Mouse (Mus musculus) brain, adult 2 months (tissue): ENCODE measurements around the gene Nisch.

Experiments
- DNase-seq: peaks from one replicate; pipeline ENCODE4 v3.0.0; 2011; ENCODE audit warnings: low read depth, low spot score

Gene Nisch

DNA sequence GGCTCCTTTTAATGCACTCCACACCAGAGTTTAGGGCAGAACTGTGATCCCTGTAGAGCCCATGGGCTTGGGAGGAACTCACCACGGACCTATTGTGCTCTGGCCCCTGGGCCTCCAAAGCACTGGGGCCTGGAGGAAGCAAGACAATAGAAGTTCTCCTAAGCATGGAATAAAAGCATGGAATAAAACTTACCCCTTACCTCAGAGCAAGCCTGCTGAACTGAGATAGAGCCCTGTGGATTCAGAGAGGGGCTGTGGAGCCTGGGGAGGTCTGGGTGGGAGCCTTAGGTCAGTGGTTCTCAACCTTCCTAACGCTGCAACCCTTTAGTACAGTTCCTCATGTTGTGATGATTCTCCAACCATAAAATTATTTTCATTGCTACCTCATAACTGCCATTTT, at the start of gene Nisch:
Gene Nisch (minus strand): TSS at position 101 of the 400 bp plus-strand sequence.
- DNase-seq: no peak

DNA sequence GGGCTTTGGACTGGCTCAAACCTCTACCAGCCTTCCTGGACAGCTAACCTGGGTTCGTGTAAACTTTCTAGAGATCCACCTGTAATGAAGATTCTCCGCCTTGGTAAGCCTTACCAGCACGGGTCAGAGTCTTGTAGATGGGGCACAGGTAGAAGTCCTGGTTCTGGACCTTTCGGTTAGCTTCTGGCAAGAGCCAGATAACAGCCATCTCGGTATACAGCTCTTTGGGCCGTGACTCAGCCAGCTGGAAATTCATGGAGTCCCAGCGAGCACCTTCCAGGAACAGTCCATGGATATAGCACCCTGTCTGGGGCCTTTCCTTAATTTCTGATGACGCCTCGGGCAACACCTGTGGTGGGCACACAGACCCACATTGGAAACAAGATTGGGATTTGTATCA, 44.2 kb upstream of the Nisch start:
- no peak for DNase-seq

DNA sequence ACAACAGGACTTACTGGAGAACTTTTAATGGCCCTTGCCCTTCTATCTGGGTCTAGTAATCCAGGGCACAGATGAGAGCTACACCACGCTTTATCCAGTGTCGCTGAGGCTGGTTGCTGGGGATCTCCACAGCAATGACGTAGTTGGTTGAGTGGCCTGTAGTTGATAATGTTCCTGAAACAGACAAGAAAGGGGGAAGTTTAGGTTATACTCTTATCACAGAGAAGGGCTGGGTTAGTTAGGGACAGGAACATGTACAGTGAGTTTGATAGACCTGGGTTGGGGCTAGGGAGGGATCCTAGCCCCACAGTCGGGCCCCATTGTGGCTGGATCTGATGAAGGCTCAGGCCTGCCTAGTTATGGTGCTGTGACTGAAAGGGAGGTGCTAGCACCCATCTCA, 43.6 kb upstream of the Nisch start:
- no peak for DNase-seq

DNA sequence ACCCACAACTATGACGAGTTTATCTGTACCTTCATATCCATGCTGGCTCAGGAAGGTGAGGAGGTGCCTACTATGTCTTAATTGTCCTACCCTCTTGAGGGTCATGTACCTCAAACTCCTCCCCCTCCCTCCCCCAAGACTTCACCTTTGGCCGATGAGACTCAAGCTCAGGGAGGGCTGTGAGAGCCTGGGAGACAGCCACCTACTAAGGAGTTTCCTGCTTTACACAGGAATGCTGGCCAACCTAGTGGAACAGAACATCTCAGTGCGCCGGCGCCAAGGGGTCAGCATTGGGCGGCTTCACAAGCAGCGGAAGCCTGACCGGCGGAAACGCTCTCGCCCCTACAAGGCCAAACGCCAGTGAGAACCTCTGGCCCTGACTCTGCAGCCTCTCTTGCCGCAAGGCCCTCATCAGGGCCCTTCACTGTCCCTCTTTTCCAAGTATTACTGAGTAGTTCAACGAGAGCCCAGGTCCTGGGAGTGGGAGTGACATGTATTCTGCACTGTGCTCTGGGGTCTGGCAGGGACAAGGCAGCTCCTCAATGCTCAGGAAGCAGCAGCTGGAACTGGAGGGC, 41.8 kb upstream of the Nisch start:
- no peak for DNase-seq

DNA sequence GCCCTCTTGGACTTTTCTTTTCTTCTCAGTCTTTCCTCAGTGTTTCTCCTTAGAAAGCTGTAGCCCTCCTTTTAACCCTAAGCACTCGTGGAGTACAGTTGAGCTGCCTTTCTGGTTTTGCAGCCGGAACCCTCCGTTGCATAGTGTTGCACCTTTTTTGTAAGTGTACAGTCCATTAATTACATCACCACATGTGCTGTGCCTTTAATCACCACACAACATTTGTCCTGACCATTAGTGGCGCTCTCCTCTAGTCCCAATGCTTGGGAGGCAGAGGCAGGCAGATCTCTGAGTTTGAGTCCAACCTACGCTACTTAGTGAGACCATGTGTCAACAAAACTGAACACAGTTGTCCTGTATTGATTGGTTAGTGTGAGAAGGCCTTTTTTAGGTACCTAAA, 35.3 kb upstream of the Nisch start:
- DNase-seq: no peak

DNA sequence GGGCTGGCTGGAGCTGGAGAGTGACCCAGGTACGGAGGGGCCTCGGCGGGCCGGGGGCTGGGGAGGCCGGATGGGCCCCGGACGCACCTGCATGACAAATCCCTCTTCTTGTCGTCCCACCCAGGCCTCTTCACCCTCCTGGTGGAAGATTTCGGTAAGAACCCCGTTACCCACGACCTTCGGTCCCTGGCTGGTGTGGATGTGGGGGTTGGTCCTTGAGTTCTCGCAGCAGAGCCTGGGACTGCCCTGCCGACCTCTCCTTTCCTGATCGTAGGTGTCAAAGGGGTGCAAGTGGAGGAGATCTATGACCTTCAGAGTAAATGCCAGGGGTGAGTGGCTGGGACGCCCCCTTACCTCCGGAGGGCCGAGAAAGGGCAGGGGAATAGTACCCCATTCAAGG, 34.9 kb upstream of the Nisch start:
- DNase-seq: no peak

DNA sequence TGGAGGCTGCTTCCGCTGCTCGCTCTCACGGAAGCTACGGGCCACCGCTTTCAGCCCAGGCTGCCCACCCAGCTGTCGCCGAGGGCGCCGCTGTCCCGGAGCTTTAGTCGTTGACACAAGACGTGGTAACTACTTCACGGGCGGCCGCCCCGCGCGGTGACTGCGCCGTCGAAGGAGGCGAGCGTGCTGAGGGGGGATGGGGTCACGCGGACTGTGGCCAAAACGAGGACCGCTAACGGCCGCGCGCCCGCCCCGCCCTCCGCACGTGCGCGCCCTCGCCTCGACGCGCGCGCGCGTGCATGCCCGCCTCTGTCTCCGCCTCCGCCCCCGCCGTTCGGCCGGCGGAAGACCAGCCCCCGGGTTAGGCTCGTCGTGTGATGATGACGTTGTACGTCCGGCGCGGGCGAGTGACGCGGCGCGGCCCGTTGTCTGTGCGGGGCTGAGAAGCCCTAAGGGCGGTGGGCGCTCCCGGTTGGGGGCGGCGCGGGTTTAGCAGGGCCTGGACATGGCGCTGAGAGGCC, 34.4 kb upstream of the Nisch start, which contains the start of the genes Phf7 and Bap1:
Gene Phf7 (minus strand): TSS at position 234 of the 521 bp plus-strand sequence.
Gene Bap1 (plus strand): TSS at position 367 of the 521 bp plus-strand sequence.
- peak; percentile 97 for DNase-seq

DNA sequence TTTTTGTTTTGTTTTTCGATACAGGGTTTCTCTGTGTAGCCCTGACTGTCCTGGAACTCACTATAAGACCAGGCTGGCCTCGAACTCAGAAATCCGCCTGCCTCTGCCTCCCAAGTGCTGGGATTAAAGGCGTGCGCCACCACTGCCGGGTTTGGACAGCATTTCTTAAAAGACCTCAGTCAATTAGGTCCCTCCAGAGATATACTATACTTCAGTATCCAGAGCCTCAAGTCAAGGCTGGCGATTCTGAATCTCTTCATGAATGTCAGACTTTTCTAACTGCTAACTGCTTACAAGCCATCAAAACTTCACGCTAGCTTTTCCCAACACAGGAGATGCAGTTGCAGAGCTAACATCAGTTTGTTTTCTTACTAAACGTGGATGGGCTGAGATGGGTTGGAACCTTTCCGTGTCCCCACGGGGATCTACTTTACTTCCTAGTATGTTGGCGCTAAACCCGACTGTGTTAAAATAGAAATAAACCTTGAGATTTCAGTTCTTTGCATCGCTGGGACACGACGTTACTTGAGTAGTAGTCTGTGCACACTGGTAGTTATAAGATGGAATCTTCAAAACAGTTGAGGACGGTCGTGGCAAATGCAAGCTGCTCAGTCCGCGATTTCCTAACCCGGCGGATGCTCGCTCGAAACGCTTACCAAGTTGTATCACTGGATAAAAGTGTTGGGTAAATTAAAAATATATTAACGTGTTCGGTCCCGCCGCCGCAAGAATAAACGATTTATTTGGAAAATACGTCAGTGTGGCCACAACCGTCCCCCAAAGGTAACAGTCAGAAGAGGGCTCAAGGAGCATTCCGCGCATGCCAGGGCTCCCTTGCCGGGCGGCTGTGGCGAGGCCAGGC, 33.7 kb upstream of the Nisch start:
- no peak for DNase-seq

DNA sequence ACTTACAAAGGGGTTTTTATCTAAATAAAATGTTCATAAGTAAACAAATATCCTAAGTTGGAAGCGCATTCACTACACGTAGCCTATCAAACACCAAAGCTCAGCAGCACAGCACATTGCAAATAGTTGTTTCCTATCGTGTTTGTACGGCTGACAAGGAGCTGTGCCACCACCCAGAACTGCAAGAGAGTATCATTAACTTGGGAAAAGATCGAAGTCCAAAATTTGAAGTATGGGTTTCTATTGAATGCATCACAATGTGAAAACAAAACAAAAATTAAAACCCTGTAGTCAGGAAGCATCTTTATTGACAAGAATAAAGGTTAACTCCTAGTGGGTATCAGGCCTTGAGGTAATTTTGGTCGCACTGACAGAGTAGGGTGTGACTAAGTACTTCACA, 31.6 kb upstream of the Nisch start:
- DNase-seq: no peak

DNA sequence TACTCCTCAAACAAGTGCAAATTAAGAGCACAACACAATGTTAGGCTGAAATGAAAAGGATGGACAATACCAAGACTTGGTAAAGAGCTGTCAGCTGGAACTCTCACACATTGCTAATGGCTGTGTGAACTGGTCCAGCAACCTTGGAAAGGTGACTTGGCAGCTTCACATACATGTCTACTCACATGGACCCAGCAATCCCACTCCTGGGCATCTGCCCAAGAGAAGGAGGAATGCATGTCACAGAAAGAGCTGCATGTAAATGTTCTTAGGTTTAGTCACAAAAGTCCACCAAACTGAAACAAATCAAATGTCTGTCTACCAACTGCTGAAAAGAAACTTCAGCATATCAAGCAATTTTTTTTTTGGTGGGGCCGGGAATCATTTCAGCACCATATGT, 29.2 kb upstream of the Nisch start:
- DNase-seq: no peak

DNA sequence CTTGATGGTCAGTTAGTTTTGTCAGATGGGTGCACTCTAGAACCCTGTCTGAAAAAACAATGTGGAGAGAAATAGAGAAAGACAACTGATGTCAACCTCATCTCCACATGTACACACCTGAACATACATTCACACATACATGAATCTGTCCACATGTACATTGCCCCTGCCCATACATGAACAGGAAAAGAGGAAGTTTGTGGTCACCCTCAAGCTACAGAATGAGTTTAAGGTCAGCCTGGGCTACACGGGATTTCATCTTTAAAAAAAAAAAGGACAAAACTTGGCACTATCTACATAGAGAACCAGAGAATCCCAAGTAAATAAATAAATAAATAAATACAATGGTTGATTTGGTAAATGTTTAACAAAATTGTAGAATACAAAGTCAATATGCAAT, 28.0 kb upstream of the Nisch start:
- no peak for DNase-seq

DNA sequence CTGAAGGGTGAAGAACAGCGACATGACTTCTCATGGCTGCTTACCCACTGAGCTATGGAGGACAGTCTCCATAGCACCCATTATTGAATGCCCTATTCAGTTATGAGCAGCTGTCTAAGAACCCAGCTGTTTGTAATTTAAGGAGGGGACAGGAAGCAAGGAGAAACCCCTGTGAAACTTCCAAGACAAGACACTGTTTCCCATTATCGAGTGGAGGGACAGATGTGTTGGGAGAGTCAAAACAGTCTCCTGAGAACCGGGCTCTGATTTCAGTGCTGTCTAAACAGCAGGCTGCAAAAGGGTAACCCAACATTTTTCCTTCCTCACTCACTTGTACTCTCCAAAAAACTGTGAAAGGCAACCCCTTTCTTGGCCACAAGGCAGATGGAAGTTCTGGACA, 23.8 kb upstream of the Nisch start:
- DNase-seq: no peak

DNA sequence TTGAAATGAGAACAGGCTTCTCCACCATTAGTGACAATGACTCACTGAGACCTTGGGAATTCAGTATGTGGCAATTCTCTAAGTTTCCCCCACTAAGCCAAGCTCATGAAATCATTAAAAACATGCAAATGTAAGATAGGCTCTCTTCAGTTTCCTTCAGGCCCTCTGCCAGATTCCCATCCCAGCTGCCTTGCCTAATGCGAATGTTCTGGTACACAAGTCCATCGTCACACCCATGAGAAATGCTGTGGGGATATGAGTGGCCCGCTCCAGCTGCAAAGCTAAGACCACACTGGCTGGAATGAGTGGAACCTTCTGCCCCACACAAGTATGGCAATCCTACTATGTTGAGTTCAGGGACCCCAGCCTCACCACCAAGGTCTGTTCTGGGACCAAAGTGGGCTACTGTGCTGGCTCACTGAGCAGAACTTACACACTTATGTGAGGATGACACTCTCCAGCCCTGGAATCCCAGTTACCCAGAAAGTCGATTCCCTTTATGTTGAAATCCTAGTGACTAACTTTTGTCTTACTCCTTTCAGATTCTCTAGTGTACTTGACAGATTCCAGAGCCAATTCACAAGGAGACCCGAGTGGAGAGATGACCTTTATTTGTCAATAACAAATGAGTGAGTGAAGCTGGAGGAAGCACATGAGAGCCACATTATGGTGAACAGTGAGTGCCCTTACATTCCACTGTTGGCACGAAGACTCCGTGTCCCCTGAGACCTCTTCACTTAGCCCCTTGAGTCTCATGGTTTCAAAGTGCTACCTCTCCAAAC, 20.5 kb upstream of the Nisch start:
- peak; percentile 17 for DNase-seq

DNA sequence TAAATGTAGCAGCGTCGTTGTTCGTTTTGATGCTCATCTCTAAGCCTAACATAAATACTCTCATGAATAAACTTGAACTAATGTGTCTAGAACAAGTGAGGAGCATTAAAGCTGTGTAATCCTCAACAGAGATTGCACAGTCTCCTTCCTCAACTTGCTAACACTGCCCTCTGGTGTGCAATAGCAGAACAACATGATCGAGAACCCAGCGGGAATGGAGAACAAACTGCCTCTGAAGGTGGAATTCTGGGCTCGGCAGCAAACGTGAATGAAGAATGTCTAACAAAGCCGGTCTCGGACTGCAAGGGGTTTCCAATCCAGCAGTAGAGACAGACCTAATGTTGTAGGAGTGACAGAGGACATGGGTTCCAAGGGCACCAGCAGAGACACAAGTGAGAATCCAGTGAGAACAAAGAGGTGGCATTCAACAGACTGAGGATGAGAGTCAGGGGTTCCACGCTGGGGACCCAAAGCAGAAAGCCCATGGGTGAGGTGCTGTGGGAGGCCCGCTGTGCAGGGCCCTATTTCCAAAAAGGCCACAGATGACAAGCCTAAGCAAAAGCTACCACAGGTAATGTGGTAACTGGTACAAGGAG, 17.3 kb upstream of the Nisch start:
- peak; percentile 90 for DNase-seq

DNA sequence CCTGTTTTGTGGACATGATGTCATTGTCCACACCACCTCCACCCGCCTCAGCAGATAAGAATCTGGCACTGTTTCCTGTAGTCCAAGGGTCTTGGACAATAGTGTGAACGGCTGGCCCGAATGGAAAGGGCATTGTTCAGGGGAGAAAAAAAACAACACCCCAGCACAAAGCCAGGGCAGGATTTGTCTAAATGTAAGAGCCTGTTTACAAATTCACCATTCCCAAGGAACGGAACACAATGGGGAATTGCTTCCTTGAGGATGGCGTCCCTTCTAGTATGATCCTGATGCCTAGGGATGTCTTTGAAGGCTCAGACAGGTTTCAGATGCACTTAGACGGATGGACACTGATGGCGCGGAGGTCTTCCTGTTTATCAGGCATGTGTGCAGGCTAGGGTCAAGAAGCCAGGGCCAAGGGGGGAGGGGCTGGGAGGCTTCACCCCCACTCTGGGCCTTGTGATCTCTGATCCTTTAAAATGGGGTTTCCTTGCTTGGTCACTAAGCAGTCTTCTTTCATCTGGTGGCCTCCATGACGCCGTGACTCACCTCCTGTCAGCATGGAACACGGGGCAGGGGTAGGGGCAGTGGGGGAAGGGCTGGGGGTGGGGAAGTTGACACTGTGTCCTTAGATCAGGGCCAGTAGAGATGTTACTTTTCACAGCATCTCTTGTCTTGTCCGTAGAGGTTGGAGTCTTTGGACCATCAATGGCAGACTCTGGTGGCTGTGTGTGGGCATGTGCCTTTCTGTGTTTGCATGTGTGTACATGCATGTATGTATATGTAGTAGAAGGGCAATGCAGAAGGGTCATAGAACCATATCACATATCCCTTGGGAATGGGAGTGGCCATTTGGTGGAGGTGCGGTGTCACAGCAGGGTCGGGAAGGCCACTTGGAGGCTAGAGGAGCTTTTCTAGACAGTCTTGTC, 16.6 kb upstream of the Nisch start:
- DNase-seq: no peak

DNA sequence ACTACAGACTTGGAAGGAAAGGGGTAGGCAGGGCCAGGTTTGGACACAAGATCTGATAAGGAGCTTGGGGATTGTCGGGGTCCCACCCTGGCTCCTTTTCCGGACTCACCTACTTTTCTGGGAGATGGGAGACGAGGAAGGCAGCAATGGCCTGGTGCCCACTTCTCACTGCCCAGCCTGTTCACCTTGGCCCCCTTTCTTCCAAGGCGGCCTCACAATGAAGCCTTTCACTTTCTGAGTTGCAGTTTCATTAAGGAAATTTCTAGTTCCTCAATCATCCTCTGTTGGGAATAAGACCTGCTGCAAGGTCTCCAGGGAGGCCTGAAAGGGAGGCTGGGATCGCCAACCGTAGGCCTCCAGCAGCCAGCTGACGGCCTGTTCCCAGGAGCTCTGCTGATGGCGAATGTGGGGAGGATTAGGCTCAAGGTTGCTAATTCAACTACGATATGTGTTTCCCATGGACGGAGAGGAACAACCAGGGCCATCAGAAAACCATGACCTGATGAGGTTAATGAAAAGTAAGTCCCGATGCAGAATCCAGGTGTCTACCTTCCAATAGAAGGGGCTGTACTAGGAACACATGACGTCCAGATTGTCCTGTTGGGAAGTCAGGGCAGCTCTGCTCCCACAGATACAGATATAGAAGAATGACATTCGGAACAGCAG, 15.8 kb upstream of the Nisch start:
- no peak for DNase-seq

DNA sequence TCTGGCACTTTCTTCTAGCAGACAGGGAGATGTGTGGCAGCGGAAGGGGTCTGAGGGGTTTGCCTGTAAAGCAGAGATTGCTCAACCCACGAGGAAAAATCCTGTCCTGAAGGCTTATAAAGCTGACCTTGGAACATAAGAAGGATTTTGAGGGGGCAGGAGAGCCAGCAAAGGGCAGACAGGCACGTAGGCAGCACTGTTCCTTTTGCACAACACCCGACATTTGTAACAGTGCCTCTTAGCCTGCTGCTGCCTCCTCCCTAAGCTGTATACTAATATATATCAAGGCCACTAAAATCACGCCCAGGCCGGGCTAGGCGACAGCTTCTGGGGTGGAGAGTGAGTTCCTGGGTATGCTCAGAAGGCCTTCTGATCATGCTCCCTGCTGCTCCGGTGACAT, 13.7 kb upstream of the Nisch start:
- DNase-seq: no peak

DNA sequence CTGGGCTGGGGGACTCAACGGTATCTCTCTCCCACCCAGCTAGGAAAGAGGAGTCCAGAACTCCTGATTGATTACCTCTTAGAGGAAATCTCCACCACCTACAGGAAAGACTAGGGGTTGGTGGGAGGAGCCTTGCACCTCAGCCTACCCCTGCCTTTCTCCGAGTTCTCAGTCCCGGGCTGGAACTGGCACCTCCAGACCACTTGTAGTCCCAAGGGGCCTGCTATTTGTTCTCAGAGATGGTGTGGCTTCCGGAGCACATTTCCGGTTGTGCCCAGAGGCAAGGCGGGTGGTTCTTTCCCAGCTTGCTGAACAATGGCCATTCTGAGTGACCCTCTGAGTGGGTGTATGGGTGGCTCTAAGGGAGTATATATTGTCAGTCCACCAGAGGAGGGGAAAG, 11.5 kb upstream of the Nisch start:
- no peak for DNase-seq

DNA sequence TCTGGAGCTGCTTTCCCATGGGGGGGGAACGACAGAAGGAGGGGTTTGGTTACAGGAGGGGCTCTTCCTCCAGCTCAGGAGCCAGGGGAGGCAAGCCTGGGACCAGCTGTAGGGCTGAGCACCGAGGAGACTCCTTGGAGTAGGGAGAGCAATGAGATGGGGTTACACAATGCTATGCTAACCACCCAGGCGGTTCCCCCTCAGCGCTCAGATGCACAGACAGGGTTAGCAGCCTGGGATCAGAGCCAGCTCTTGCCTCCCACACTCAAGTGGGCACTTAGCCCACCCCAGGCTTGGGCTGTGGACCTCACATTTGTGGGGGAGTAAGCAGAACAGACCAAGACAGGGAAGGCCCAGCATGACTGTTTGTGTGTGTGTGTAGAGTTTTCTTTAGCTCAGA, 10.2 kb upstream of the Nisch start:
- peak; percentile 55 for DNase-seq

DNA sequence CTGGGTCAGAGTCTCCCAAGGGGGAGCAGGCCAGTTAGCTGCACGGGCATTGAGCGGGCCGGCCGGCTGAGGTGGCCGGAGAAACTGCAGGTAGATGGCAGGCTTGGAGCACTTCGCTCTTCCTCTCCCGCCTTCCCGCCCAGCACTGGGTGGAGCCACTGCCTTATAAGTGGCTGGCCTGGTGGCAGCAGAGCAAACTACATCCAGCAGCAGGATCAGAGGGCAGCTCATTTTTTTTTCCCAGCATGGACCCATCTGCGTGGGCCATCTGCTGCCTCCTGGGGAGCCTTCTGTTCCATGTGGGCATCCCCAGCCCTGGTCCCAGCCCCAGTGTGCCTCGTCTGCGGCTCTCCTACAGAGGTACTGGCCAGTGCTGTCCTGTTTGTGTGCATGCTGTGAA, 920 bp upstream of the Nisch start, which contains the start of gene Sema3g:
Gene Sema3g (plus strand): TSS at position 195 of the 400 bp plus-strand sequence.
- peak; percentile 89 for DNase-seq
